Mouse (Mus musculus): ENCODE results near the gene 4930430A15Rik.

4930430A15Rik gene

DNA sequence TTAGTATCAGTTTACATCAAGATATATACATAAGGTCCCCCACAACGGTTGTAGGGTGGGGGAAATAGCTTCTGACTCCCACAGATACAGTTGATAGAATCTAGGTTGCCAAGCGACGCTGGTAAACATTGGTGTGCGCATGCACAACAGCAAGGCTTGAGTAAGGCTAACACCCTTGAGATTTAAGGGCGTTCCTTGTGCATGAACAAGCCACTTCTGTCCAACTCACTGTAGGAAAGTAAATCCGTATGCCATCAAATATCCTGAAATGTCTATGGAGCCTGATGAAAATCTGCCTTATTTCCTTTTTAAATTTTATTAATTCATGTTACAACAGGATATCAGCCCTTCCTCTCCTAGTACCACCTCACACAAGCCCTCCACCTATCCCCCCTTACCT lies at the start of gene 4930430A15Rik:
Gene 4930430A15Rik, minus strand, starts transcription at position 101 of the 400 bp plus-strand sequence.
- DNase-seq (ENCODE audit: low read depth): no peak

DNA sequence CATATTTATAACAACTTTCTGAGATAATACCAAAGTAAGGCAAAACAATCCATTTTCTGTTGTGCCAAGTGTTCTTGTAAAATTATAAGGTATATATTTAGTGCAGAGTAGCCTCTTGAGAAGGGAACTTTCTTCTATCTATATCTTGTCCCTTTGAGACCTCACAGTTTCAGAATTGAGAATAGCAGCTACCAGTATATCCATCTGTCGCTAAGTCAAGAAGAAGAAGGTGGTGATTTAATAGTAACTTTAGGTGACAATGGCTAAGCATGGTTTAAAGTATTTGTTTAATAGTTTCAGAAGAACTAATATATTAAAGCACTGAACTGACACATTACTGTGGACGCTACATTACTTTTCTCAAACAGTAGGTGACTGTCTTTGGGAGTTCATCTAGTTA lies 44.6 kb upstream of the 4930430A15Rik start, which contains the start of gene Olfr1277:
Gene Olfr1277, minus strand, starts transcription at position 101 of the 400 bp plus-strand sequence.
- no peak for DNase-seq (ENCODE audit: low read depth)

DNA sequence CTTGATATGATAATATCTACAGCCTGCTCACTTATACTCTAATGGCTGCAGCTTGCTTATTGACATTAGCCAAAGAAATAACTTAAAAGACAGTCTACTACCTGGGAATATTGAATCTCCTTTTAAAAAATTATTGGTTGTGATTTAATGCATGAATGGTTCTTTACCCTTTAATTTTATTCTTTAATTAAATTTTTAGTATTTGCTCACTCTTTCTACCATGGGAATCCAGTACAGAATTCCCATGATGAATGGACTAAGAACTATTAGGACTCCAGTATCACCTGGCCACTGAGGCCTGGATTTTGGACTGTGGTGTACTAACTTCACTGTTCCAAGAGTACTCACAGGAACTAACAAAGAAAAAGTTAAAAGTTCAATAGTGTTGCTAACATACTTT lies 24.8 kb upstream of the 4930430A15Rik start, which contains the start of gene Olfr1276:
Gene Olfr1276, plus strand, starts transcription at position 301 of the 400 bp plus-strand sequence.
- DNase-seq (ENCODE audit: low read depth): no peak

DNA sequence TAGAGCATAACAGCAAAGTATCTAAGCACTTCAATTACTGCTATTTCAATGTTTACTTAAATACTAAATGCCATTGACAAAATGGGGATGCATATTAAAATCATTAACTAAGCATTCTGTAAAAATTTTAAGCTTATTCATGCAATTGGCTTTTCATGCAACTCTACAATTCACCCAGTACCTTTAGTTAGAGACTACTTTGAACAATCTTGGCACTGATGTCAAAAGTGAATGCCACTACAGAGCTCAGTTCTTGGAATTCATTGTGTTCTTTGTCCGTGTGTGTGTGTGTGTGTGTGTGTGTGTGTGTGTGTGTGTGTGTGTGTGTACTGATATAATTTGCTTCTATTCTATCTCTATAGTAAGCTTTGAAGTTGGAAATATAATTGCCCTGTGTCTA lies 5.8 kb upstream of the 4930430A15Rik start, which contains the start of gene Olfr1275:
Gene Olfr1275, minus strand, starts transcription at position 101 of the 400 bp plus-strand sequence.
- no peak for DNase-seq (ENCODE audit: low read depth)

DNA sequence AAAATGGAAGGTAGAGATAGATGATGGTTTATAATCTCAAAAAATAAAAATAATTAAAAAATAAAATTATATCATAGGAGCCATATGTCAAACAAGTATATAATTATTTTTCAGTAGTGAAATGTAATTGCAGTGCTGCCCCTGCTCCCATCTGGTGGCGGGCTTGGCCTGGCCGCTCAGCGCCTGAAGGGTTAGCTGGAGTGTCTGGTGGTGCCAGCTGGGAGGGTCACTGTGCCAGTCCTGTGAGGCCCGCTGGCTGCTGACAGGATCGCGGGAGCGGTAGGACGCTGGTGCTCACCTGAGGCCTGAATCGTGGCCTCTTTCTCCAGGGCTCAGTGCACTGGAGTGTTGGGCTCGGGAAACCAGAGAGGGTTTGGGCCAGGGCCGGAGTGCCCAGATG lies 47.3 kb downstream of the 4930430A15Rik start:
- no peak for DNase-seq (ENCODE audit: low read depth)

DNA sequence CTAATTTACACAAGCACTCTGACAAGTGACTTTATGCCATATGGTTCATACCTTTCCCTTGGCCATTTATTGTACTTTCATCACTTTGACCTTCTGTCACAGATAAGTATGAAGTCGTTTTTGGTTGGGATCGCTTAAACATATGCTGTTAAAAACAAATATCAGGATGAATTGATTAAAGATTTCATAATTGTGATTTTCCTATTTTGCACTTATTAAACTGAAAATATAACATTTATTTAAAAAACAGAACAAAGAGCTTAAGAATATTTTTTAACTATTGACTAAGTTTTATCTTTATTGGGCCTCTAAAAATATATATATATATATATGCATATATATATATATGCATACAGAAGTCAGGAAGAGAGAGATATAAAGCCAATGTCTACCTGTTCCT lies 76.6 kb downstream of the 4930430A15Rik start, which contains the start of gene Gm15130:
Gene Gm15130, minus strand, starts transcription at position 101 of the 400 bp plus-strand sequence.
- no peak for DNase-seq (ENCODE audit: low read depth)

DNA sequence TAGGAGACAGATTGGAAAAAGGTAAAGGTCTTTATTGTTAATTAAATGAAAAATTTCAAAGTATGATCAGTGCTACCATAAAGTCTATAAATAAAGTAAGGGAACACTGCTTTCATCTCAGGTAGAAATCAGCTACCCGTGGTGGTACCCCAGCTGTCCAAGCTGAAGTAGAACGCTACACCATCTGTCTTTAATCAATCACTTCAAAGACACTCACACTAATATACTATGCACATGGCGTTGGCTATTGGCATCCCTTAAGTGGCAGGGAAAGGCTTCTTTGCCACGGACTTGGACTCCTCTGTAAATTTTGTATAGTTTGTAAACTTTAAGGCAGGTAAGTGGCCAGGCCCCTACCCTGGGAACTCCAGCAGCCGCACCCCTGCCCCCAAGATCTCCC lies 93.7 kb downstream of the 4930430A15Rik start:
- no peak for DNase-seq (ENCODE audit: low read depth)
